Mouse (Mus musculus): Measurements from ENCODE around the gene Atp10a.

DNA sequence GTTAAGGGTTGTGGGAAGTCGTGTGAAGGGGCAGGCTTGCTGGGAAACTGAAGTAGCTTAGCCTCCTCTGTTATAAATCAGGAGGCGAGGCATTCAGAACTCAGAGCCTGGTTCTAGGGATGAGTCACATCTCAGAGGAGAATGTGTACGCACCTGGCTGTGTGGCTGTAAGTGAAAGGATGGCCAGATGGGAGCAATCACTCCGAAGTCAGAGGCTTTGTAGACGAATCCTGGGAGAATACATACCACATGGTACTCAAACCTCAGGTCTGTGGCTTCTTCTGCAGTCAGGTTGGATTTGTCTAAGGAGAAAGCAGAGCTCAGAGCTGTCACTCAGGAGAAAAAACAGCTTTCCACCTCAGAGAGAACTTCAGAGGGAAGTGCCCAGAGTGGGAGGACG is 76.4 kb downstream of the Atp10a start:
- TF ChIP-seq GATA1 (IDR thresholded peaks at IDR 0.05; ENCODE audit: low read length) (no peak), TAL1 (IDR thresholded peaks at IDR 0.05; ENCODE audit: low read length) (no peak)

Measured in erythroblast, embryonic 14.5 days (primary cell).